Mouse (Mus musculus): ENCODE measurements around the gene Urb1. TPM values are rescaled to one million over a fixed set of nuclear protein-coding genes. Genes with fewer than 3 reads are reported as not detected.

Urb1 gene
- polyA plus RNA-seq, 1 experiment: 9.6 TPM

DNA sequence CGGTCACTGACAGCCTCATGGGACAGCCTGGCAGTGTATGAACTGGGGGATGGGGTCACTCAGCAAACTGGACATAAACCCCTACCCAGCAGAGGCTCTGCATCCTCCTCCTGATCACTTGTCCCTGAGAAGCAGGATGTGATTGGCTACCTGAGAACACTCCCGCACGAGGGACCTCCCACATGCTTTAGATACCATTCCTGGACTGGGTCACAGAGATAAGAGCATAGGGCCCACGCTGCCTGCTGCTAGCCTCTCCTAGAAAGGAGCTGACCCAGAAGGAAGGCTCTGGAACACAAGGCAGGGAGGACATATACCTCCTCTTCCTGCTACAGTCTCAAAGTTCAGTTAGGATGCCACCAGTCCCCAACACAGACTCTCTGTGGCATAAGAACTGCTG lies 49.7 kb downstream of the Urb1 start:
- TF ChIP-seq CTCF (IDR thresholded peaks at IDR 0.05; ENCODE audit: borderline replicate concordance, extremely low read depth, insufficient read depth, insufficient read length): no peak
- TF ChIP-seq POLR2A (IDR thresholded peaks at IDR 0.05; ENCODE audit: borderline replicate concordance, extremely low read depth, insufficient read depth, insufficient read length, poor library complexity, severe bottlenecking): no peak
- DNase-seq (ENCODE audit: low read depth): no peak

DNA sequence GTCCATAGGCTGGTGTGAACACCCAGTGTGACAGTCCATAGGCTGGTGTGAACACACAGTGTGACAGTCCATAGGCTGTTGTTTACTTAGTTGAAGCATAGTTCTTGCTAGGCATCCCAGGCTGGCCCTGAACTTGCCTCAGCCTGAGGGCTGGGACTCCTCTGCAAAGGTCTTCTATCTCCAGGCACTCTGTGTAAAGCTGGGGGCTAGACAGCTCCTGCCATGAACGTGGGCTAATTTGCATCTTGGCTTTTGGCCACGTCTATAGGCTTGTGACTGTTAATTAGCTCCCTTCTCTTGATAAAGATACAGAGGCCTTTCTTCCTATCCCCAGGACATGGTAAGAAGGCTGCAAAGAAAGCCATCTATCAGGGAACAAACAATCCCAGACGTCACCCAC lies 50.9 kb downstream of the Urb1 start:
- TF ChIP-seq POLR2A (IDR thresholded peaks at IDR 0.05; ENCODE audit: borderline replicate concordance, extremely low read depth, insufficient read depth, insufficient read length, poor library complexity, severe bottlenecking) (no peak), CTCF (IDR thresholded peaks at IDR 0.05; ENCODE audit: borderline replicate concordance, extremely low read depth, insufficient read depth, insufficient read length) (no peak)
- DNase-seq (ENCODE audit: low read depth): peak; percentile 73

DNA sequence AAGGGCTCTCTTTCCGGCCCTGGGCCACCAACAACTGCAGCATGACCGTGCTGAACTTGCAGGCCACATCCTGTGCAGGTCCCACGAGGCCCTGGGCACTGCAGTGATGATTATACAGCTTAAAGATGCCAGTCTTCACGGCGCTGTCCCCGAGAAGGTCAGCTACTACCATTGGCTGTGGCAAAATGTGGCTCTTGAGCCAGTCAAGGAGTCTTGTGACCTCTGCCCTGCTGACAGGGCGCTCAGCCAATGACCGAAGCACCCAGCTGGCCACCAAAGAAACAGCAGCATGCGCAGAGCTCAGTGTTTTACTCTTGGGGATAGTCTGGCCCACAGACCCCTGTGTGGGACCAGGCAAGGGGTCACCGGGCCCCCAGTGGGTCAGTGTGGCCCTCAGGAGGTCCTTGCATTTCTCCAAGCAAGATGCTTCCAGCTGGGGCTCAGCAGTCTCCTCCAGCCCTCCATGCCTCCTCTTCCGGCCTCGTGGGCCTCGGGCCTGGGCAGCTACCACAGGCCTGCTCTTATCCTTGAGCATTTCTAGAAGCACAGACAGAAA lies 56.7 kb downstream of the Urb1 start:
- no peak for TF ChIP-seq POLR2A (IDR thresholded peaks at IDR 0.05; ENCODE audit: borderline replicate concordance, extremely low read depth, insufficient read depth, insufficient read length, poor library complexity, severe bottlenecking)
- no peak for TF ChIP-seq CTCF (IDR thresholded peaks at IDR 0.05; ENCODE audit: borderline replicate concordance, extremely low read depth, insufficient read depth, insufficient read length)
- no peak for DNase-seq (ENCODE audit: low read depth)

DNA sequence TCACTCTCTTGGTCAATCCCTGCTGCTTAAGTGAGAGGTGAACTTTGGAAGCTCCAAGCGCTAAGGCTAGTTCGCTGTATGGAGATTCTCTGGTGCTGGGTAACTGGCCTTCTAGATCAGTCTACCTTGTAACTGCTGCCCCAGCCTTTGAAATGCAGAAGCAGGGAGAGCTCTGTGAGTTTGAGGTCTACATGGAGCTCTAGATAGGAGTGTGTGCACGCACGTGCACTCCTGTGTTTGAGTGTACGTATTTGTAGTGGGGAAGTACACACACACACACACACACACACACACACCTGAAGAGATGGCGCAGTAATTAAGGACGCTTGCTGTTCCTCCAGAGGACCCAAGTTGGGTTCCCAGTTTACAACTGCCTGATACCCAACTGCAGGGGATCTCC lies 62.0 kb downstream of the Urb1 start:
- TF ChIP-seq CTCF (IDR thresholded peaks at IDR 0.05; ENCODE audit: borderline replicate concordance, extremely low read depth, insufficient read depth, insufficient read length) (no peak), POLR2A (IDR thresholded peaks at IDR 0.05; ENCODE audit: borderline replicate concordance, extremely low read depth, insufficient read depth, insufficient read length, poor library complexity, severe bottlenecking) (no peak)

DNA sequence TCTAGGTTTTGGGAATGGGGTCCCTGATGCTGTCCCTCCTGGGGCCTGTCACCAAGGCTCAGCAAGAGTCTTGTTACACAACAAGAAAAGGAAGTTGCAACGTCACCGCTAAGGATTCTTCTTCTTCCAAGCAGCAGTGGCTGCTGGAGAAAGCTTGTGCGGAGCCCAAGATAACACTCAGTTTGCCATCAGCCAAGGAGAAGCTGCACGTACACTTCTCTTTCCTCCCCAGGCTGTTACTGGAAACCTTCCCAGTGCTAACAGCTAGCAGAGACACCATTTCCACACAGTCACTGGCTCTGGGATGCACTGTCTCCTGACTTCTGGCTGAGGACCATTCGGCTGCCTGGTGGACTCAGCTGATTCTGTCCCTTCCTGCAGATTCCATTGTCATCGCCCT lies 63.1 kb downstream of the Urb1 start:
- peak; percentile 14 for DNase-seq (ENCODE audit: low read depth)
- TF ChIP-seq POLR2A (IDR thresholded peaks at IDR 0.05; ENCODE audit: borderline replicate concordance, extremely low read depth, insufficient read depth, insufficient read length, poor library complexity, severe bottlenecking) (no peak), CTCF (IDR thresholded peaks at IDR 0.05; ENCODE audit: borderline replicate concordance, extremely low read depth, insufficient read depth, insufficient read length) (no peak)

More for the DNA sequence above, 62.0 kb downstream of the Urb1 start:
- DNase-seq (ENCODE audit: low read depth): no peak

DNA sequence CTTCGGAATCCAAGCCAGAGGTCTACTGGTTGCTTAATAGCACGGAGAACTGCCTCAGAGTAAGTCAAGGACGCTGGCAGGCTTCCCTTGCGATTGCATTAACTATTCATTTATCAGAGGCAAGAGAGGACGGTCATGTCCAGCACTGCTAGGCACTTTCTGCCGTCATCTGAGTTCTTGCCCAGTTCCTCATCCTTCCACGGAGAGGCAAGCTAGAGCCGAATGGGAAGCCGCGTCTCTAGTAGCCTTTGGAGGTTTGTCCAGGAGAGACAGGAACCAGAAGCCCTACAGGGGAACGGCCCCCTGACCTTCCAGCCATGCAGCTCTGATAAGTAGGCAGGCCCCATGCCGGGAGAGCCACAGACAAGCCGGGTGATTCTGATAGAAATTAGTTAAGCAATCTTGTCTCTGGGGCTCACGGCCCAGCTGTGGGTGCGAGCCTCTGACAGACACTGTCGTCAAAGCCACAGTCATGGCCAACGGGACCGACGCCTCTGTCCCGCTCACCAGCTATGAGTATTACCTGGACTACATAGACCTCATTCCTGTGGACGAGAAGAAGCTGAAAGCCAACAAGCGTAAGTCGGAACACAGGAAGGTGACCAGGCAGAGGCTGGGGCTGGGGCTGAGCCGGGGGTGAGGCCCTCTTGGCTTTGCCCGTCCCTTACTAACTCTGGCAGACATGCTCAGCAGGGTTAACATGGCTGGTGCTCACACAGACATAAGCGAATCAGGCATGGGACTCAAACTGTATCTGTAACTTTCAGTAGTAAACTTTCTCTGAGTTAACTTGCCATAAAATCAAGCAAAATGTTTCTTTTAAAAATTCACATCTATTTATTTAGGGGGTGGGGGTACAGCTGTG lies 71.9 kb downstream of the Urb1 start, which contains the start of gene Mrap:
Mrap (plus strand) TSS at position 116 of the 865 bp plus-strand sequence.
- TF ChIP-seq POLR2A (IDR thresholded peaks at IDR 0.05; ENCODE audit: borderline replicate concordance, extremely low read depth, insufficient read depth, insufficient read length, poor library complexity, severe bottlenecking) (no peak), CTCF (IDR thresholded peaks at IDR 0.05; ENCODE audit: borderline replicate concordance, extremely low read depth, insufficient read depth, insufficient read length) (no peak)
- no peak for DNase-seq (ENCODE audit: low read depth)

DNA sequence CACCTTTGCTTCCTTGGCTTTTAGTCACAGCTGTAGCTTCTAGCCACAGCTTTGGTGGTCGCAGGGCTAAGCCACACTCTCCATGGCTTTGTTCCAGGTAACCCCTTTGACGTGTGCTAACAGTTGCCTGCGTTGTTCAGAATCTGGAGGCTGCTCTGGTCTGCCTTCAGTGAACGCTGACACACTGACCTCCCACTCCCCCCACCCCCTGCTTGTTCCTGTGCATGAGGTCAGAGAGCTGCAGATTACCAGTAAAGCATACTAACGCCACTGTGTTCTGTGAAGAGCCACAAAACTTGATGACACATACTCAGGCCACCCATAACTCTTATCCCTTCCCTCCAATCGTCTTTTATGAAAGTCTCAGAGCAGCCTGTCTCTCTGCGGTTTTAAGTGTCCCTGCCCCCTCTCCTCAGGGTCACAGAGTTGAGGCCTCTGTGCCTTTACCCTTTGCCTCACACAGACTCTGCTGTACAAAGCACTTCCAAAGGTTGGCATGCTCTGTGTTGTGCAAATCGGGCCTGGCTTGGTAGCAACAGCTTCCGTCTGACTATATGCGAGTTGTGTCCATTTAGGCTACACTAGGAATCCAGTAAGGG lies 73.4 kb downstream of the Urb1 start:
- no peak for DNase-seq (ENCODE audit: low read depth)
- TF ChIP-seq POLR2A (IDR thresholded peaks at IDR 0.05; ENCODE audit: borderline replicate concordance, extremely low read depth, insufficient read depth, insufficient read length, poor library complexity, severe bottlenecking) (no peak), CTCF (IDR thresholded peaks at IDR 0.05; ENCODE audit: borderline replicate concordance, extremely low read depth, insufficient read depth, insufficient read length) (no peak)

DNA sequence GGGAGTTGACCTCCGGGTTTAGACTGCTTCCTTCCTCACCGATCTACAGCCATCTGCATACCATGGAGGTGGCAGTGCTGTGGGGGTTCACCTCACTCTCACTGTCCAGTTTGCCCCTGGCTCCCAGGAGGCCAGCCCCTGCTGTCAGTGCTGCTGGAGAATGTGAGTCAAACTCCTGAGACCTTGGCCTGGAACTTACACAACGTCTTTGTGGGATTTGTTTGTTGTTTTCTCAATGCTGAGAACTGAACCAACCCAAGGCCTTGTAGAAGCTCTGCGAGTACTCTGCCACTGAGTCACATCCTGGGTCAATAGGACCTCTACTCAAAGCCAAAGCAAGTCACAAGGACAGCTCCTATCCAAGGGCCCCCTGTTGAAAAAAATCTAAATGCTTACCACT lies 74.6 kb downstream of the Urb1 start:
- DNase-seq (ENCODE audit: low read depth): no peak
- no peak for TF ChIP-seq CTCF (IDR thresholded peaks at IDR 0.05; ENCODE audit: borderline replicate concordance, extremely low read depth, insufficient read depth, insufficient read length)
- TF ChIP-seq POLR2A (IDR thresholded peaks at IDR 0.05; ENCODE audit: borderline replicate concordance, extremely low read depth, insufficient read depth, insufficient read length, poor library complexity, severe bottlenecking): no peak

DNA sequence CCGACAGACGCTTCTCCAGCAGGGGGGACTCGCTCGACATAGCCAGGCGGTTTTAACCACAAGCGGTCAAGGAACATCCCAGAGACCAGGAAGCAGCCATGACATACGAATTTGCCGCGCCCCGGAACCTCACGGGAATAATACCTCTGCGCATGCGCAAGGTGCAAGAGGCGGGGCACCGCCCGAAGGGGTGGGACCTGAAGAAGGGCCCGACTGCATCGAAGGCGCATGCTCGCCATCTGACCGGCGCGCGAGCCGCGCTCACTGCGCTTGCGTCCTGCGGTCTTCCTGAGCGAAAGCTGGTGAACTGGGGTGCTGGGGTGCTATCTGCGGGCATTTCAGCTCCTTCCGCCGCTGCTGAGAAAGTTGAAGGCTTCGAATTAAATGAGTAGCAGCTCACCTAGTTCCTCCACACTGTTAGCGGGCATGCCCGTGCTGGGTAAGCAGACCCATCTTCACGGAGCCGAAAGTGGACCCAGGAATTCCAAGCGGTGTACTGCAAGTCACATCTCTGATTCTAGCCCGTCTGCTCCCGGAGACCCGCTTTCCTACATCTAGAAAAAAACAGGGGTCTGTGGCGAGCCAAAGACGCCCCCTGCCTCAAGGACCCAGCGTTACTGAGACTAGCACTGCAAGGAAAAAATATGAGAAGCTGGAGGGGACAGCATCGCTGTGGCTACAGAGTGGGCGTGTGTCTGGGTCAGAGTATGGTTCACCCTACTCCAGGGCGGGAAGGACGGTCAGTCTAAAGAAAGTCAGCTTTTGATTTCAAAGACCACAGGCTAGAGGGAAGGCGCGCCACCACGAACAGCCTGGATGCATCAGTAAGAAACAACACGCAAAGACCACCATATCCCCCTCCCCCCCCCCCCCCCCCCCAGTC lies 82.7 kb downstream of the Urb1 start, which contains the start of gene Mis18a:
Mis18a (minus strand) TSS at position 172 of the 883 bp plus-strand sequence.
- DNase-seq (ENCODE audit: low read depth): peak; percentile 99
- TF ChIP-seq POLR2A (IDR thresholded peaks at IDR 0.05; ENCODE audit: borderline replicate concordance, extremely low read depth, insufficient read depth, insufficient read length, poor library complexity, severe bottlenecking): peak; percentile 85; the same call in 1 of the 2 replicates
- TF ChIP-seq CTCF (IDR thresholded peaks at IDR 0.05; ENCODE audit: borderline replicate concordance, extremely low read depth, insufficient read depth, insufficient read length): no peak

DNA sequence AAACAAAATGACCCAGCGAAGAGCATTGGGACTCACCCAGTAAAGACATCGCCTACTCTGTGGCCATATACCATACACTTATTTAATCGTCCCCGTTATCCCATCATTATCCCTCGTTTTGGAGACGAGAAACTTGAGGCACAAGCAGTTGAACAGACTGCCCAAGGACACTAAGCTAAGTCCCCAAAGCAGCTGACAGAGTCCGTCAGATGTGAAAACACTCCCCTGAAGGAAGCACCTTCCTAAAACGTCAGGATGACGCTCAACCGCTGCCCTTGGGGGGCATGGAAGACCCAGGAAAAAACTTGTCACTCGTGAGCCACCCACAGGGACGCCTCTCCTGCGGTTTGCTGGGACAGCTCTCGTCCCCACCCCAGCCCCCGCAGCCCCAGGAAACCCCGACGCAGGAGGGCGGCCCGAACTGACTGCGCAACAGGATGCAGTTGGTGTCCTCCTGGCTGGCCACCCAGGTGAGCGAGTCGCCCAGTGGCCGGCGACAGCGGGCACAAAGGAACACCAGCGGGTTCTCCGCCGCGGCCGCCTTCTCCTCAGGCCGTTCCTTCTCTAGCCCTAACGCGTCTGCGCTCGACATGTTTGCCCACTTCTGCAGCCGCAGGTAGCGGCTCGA lies 83.5 kb downstream of the Urb1 start:
- no peak for TF ChIP-seq POLR2A (IDR thresholded peaks at IDR 0.05; ENCODE audit: borderline replicate concordance, extremely low read depth, insufficient read depth, insufficient read length, poor library complexity, severe bottlenecking)
- TF ChIP-seq CTCF (IDR thresholded peaks at IDR 0.05; ENCODE audit: borderline replicate concordance, extremely low read depth, insufficient read depth, insufficient read length): no peak
- DNase-seq (ENCODE audit: low read depth): no peak
